Mouse (Mus musculus): ENCODE data around the gene 1110059E24Rik.

GRCm38 (mm10) chr19:21652285-21653171, at the start of gene 1110059E24Rik:
- TF ChIP-seq CTCF (IDR thresholded peaks at IDR 0.05; ENCODE audit: low read depth, low read length) (no peak), POLR2A (IDR thresholded peaks at IDR 0.05; ENCODE audit: insufficient read depth, low read length) (peak; percentile 27)
